Mouse (Mus musculus): ENCODE results near the gene Slc9a4. TPM values are rescaled to one million over a fixed set of nuclear protein-coding genes. Genes with fewer than 3 reads are reported as not detected.
A peak's percentile ranks its signal among the peaks of the same experiment; 100 is the strongest.

The Slc9a4 gene
- polyA plus RNA-seq, 1 experiment from 2014 or later = not detected

DNA sequence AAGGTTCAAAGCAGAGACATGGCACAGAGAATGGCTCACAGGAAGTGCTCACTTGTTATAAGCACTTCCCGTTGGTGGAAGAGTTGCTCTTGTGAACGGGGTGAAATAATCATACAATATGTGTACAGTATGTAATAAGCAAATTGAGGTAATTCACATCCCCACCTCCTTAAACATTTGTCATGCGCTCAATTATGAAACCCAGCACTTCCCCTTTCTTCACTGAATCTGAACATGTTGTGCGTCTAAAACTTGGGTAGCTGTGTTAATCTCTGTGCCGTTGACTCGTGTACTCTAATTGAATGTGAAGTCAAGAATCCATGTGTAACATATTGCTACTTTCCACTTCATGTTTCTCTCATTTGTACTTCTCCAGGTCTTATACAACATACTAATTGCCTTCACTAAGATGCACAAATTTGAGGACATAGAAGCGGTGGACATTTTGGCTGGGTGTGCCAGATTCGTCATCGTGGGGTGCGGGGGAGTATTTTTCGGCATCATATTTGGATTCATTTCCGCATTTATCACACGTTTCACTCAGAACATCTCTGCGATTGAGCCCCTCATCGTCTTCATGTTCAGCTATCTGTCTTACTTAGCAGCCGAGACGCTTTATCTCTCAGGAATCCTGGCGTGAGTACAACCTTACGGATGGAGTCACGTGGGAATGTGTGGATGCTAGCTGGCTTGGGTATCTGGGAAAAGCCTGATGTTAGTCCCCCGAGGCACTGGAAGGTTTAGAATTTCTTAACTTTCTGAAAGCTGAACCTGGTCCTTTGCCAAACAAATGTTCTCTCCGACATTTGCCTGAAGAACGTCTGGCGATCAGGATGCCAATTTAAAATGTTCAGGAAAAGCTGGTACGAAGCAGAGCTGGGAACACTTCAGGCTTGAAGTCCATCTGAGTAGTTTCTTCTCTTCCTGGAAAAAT, 20.8 kb downstream of the Slc9a4 start:
- Histone ChIP-seq H3K27me3 (no peaks in the 10 kb centered on the region), H3K4me3 (no peak overlapping the region), H3K9me3 (no peaks in the 10 kb centered on the region), H3K4me2 (replicated peaks) (no peak overlapping the region; the same call in 1 of the 2 replicates), H3K9ac (replicated peaks) (no peak overlapping the region), H3K4me1 (no peaks in the 10 kb centered on the region), H3K36me3 (no peaks in the 10 kb centered on the region), H3K27ac (replicated peaks) (peak overlapping the region; percentile 57)
- WGBS = 72% methylated on average over 25 of the region's 25 CpGs
- ATAC-seq (replicated peaks) = 0 out of 2 replicates have a peak, but pooled peaks have one; percentile 55

DNA sequence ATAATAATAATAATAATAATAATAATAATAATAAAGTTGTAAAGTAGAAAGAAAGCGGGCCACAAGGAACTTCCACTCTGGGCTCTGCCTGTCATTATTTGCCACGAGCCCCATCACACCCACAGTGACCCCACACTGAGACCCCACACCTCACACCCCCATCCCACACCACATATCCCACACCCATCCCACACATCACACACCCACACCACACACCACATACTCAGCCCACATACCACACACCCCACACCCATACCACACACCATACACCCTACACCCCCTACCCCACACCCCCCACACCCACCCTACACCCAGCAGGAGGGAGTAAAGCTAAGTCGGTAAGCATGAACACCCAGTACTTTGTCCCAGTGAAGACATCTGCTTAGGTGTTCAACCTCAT, 21.6 kb downstream of the Slc9a4 start:
- 0 out of 2 replicates have a peak, but pooled peaks have one; percentile 46 for ATAC-seq (replicated peaks)
- no peaks in the 10 kb centered on the region for H3K27me3 ChIP-seq
- WGBS = 77% methylated on average over 3 of the region's 3 CpGs

GRCm38 (mm10) chr1:40613219-40613618, 33.3 kb downstream of the Slc9a4 start:
- no peaks in the 10 kb centered on the region for H3K9me3 ChIP-seq
- H3K27me3 ChIP-seq = no peaks in the 10 kb centered on the region
- whole genome bisulfite sequencing = 95% methylated on average over 2 of the region's 2 CpGs
- H3K4me3 ChIP-seq = no peak overlapping the region
- no peak for ATAC-seq (replicated peaks)
- no peak overlapping the region for H3K27ac ChIP-seq (replicated peaks)
- H3K4me1 ChIP-seq = no peaks in the 10 kb centered on the region
- H3K4me2 ChIP-seq (replicated peaks) = no peak overlapping the region
- H3K36me3 ChIP-seq = no peaks in the 10 kb centered on the region
- H3K9ac ChIP-seq (replicated peaks) = no peak overlapping the region

More for the DNA sequence above, 21.6 kb downstream of the Slc9a4 start:
- Histone ChIP-seq H3K4me2 (replicated peaks) (no peak overlapping the region), H3K36me3 (no peaks in the 10 kb centered on the region), H3K9ac (replicated peaks) (no peak overlapping the region), H3K4me3 (no peak overlapping the region), H3K4me1 (no peaks in the 10 kb centered on the region), H3K9me3 (no peaks in the 10 kb centered on the region), H3K27ac (replicated peaks) (no peak overlapping the region; the same call in 1 of the 2 replicates)

GRCm38 (mm10) chr1:40619093-40619492, 39.2 kb downstream of the Slc9a4 start:
- no peaks in the 10 kb centered on the region for H3K27me3 ChIP-seq
- H3K4me1 ChIP-seq = no peaks in the 10 kb centered on the region
- no peak overlapping the region for H3K9ac ChIP-seq (replicated peaks)
- no peak overlapping the region for H3K4me3 ChIP-seq
- no peak overlapping the region for H3K27ac ChIP-seq (replicated peaks)
- WGBS = 79% methylated on average over 5 of the region's 5 CpGs
- no peaks in the 10 kb centered on the region for H3K9me3 ChIP-seq
- no peaks in the 10 kb centered on the region for H3K36me3 ChIP-seq
- H3K4me2 ChIP-seq (replicated peaks) = no peak overlapping the region
- no peak for ATAC-seq (replicated peaks)

DNA sequence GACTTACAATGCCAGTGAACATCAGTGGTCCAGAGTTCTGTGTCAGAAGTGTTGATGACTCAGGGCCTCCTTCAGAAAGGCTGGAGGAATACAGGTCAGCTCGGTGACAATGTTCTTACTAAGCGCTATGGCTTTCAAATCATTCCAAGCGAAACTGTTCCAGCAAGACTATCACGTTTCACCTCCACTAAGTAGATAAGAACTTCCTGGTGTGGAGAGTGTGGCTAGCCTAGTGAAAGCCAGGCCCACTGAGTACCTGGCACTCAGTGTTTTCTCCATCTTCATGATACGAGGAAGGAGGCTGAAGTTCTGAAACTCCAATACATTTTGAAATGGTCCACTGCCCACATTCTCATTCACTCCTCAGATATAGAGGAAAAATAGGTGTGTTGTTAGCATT, 40.0 kb downstream of the Slc9a4 start:
- ATAC-seq (replicated peaks) = no peak
- Histone ChIP-seq H3K27me3 (no peaks in the 10 kb centered on the region), H3K4me3 (no peak overlapping the region), H3K4me2 (replicated peaks) (no peak overlapping the region), H3K9me3 (no peaks in the 10 kb centered on the region), H3K9ac (replicated peaks) (no peak overlapping the region), H3K4me1 (no peaks in the 10 kb centered on the region), H3K36me3 (no peaks in the 10 kb centered on the region), H3K27ac (replicated peaks) (no peak overlapping the region)
- 85% methylated on average over 5 of the region's 5 CpGs for WGBS

DNA sequence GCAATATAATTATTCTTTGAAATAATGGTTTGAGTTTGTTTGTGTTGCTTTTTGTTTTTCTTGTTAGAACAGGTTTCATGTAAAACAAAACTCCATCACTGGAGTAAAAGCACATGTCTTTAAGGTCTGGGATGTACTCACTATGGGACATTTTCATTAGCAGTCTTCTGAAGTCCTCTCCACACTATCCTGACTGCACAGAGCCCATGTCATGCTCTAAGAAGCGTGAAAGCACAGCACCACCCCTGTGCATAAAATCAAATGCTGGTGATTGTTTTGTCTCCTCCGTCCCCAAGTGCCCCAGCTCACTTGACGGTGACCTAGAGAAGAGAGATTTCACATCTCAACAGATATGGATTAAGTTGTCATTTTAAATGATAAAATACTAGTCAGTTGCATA, 45.1 kb downstream of the Slc9a4 start:
- ATAC-seq (replicated peaks) = no peak
- H3K27me3 ChIP-seq = no peaks in the 10 kb centered on the region
- no peak overlapping the region for H3K4me2 ChIP-seq (replicated peaks)
- no peaks in the 10 kb centered on the region for H3K4me1 ChIP-seq
- H3K4me3 ChIP-seq = no peak overlapping the region
- no peak overlapping the region for H3K9ac ChIP-seq (replicated peaks)
- no peaks in the 10 kb centered on the region for H3K36me3 ChIP-seq
- H3K27ac ChIP-seq (replicated peaks) = no peak overlapping the region
- H3K9me3 ChIP-seq = no peaks in the 10 kb centered on the region
- WGBS = 58% methylated on average over 3 of the region's 3 CpGs

DNA sequence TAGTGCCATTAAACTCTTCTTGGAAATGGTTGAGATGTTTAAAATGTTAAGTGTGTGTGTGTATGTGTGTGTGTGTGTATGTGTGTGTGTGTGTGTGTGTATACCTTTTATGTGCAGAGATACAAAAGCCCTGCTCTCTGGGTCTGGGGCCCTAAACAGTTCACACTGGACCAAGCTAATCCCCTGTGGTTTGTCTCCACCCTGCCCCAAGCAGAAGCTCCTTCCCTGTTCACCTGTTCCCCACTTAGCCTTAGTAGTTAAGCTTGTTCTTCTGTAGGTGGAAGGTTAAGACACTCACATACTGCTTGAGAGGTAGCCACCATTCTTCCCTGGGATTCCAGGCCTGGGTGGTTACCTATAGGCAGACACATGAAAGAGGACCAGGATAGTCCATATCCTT, 47.1 kb downstream of the Slc9a4 start:
- ATAC-seq (replicated peaks) = no peak
- H3K4me1 ChIP-seq = no peaks in the 10 kb centered on the region
- H3K9ac ChIP-seq (replicated peaks) = no peak overlapping the region
- no peak overlapping the region for H3K27ac ChIP-seq (replicated peaks)
- H3K36me3 ChIP-seq = no peaks in the 10 kb centered on the region
- H3K4me3 ChIP-seq = no peak overlapping the region
- no peak overlapping the region for H3K4me2 ChIP-seq (replicated peaks)
- no peaks in the 10 kb centered on the region for H3K9me3 ChIP-seq
- H3K27me3 ChIP-seq = no peaks in the 10 kb centered on the region

GRCm38 (mm10) chr1:40628443-40628842, 48.6 kb downstream of the Slc9a4 start:
- Histone ChIP-seq H3K27me3 (no peaks in the 10 kb centered on the region), H3K27ac (replicated peaks) (no peak overlapping the region), H3K4me2 (replicated peaks) (no peak overlapping the region), H3K4me1 (no peaks in the 10 kb centered on the region), H3K4me3 (no peak overlapping the region), H3K9ac (replicated peaks) (no peak overlapping the region), H3K36me3 (no peaks in the 10 kb centered on the region), H3K9me3 (no peaks in the 10 kb centered on the region)
- 92% methylated on average over 3 of the region's 3 CpGs for WGBS
- no peak for ATAC-seq (replicated peaks)

- H3K36me3 ChIP-seq = no peaks in the 10 kb centered on the region
These were observed 52.7 kb downstream of the Slc9a4 start for GRCm38 (mm10) chr1:40632407-40633062.

DNA sequence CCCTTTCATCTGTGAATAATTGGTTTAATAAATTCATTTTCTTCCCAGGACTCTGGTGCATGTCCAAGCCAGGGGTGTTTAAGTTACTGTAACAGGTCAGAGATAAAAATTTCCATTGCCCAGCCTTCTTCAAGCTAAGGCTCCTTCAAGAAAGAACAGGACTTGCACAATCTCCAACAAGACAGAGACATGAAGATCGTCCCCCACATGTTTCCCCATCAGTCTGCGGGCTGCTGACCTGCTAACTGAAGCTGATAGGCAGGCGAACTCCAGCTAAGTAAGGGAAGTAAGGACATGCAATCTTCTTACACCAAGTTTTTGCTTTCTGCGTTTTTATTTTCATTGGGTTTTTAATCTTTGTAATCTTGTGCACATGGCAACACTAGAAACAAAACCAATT, 54.7 kb downstream of the Slc9a4 start:
- Histone ChIP-seq H3K4me3 (no peak overlapping the region), H3K9ac (replicated peaks) (no peak overlapping the region), H3K27ac (replicated peaks) (no peak overlapping the region), H3K36me3 (no peaks in the 10 kb centered on the region), H3K27me3 (no peaks in the 10 kb centered on the region), H3K4me1 (no peaks in the 10 kb centered on the region), H3K9me3 (no peaks in the 10 kb centered on the region), H3K4me2 (replicated peaks) (no peak overlapping the region)
- 69% methylated on average over 4 of the region's 4 CpGs for WGBS
- ATAC-seq (replicated peaks) = no peak

More at GRCm38 (mm10) chr1:40632407-40633062, 52.7 kb downstream of the Slc9a4 start:
- Histone ChIP-seq H3K27me3 (no peaks in the 10 kb centered on the region), H3K4me2 (replicated peaks) (no peak overlapping the region), H3K9me3 (no peaks in the 10 kb centered on the region), H3K4me1 (no peaks in the 10 kb centered on the region), H3K4me3 (no peak overlapping the region), H3K27ac (replicated peaks) (no peak overlapping the region), H3K9ac (replicated peaks) (no peak overlapping the region)
- ATAC-seq (replicated peaks) = no peak
- WGBS = 64% methylated on average over 2 of the region's 2 CpGs

DNA sequence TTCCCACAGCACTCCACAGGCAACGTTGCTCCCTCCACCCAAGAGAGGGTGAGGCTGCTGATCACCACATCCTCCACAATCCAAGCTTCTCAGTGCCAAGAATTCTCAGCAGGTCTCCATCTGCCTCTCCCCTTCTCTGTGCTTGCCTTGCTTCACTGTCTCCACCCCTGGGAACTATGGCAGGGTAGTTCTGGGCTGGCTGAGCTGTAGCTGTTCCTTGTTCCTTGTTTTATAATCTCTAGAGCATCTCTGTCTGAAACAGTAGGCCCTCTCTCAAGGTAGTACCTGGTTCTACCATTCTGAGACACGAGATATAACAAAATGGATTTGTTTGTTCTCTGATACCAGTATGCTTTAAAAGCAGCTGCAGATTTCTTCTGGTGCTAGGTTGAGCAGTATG, 68.4 kb downstream of the Slc9a4 start:
- Histone ChIP-seq H3K9me3 (no peaks in the 10 kb centered on the region), H3K36me3 (no peaks in the 10 kb centered on the region), H3K27me3 (no peaks in the 10 kb centered on the region), H3K4me3 (no peak overlapping the region), H3K9ac (replicated peaks) (no peak overlapping the region), H3K4me2 (replicated peaks) (no peak overlapping the region), H3K27ac (replicated peaks) (no peak overlapping the region), H3K4me1 (no peaks in the 10 kb centered on the region)
- ATAC-seq (replicated peaks) = no peak
- WGBS = 76% methylated on average over 2 of the region's 2 CpGs

DNA sequence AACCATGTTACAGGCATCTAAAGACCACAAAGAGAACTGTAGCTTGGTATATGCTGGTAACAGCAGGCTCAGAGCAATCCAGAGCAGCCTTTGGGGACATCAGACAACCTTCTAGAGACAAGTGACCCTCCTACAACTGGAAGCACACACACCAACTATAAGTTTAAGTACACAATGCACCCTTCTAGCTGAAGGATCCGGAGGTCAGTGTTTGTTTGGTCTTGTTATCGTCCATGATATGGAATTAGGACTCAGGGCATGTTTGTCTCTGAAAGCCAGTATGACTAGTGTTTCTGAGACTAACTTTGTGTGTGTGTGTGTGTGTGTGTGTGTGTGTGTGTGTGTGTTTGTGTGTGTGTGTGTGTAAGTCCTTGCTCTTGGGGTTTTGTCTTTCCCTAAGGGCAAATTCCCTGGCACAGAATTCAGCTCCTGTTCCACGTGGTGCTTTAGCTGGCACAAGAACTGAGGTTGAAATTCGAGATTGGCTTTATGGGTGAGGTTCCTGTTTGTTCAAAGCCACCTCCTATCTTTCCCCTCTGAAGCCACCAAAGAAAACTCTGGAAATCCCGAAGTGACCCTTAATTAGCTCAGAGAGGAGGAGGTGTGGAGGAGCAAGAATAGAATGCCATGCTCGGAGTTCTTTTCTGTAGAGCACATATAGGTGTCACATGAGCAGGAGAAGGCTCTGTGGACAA, 71.1 kb downstream of the Slc9a4 start:
- H3K9me3 ChIP-seq = no peaks in the 10 kb centered on the region
- H3K9ac ChIP-seq (replicated peaks) = no peak overlapping the region
- H3K4me2 ChIP-seq (replicated peaks) = no peak overlapping the region
- H3K4me1 ChIP-seq = no peaks in the 10 kb centered on the region
- no peaks in the 10 kb centered on the region for H3K36me3 ChIP-seq
- H3K4me3 ChIP-seq = no peak overlapping the region
- 66% methylated on average over 6 of the region's 6 CpGs for WGBS
- no peak for ATAC-seq (replicated peaks)
- H3K27ac ChIP-seq (replicated peaks) = no peak overlapping the region
- no peaks in the 10 kb centered on the region for H3K27me3 ChIP-seq
